Mouse (Mus musculus) liver, adult 2 months (tissue): ENCODE measurements around the gene Syngr1. TPM values are rescaled to one million over a fixed set of nuclear protein-coding genes. Genes with fewer than 3 reads are reported as not detected.

ENCODE experiments used
- DNase-seq: peaks from one replicate; pipeline ENCODE4 v3.0.0-alpha.2; 2011; ENCODE audit warnings: low read depth, low spot score; ENCODE audit errors: extremely low read depth
- H3K27ac ChIP-seq: fragments of 200-500 bp; replicated peaks from 2 replicates; pipeline ENCODE4 v1.5.1; 2012; ENCODE audit warnings: low read depth, mild to moderate bottlenecking, control low read depth, inconsistent platforms, low read length; ENCODE audit not compliant: insufficient read depth
- H3K27me3 ChIP-seq: fragments of 200-500 bp; 2 replicates; pipeline ENCODE4 v1.6.1; 2012; ENCODE audit warnings: mild to moderate bottlenecking, moderate library complexity, low read length, inconsistent platforms; ENCODE audit not compliant: control insufficient read depth, insufficient read depth
- H3K36me3 ChIP-seq: fragments of 200-500 bp; 2 replicates; pipeline ENCODE4 v1.6.1; 2012; ENCODE audit warnings: low read length, inconsistent platforms; ENCODE audit not compliant: control insufficient read depth, insufficient read depth
- H3K4me1 ChIP-seq: fragments of 200-500 bp; 2 replicates; pipeline ENCODE4 v1.6.1; 2011; ENCODE audit warnings: low read length; ENCODE audit not compliant: control insufficient read depth, insufficient read depth
- H3K4me3 ChIP-seq: fragments of 200-500 bp; 2 replicates; pipeline ENCODE4 v1.5.1; 2011; ENCODE audit warnings: low read depth, mild to moderate bottlenecking, control low read depth, low read length, moderate library complexity; ENCODE audit not compliant: insufficient read depth
- H3K79me2 ChIP-seq: fragments of 200-500 bp; 2 replicates; pipeline ENCODE4 v1.6.1; 2012; ENCODE audit warnings: inconsistent platforms, mild to moderate bottlenecking, low read length, moderate library complexity; ENCODE audit not compliant: control insufficient read depth, insufficient read depth
- H3K9ac ChIP-seq: fragments of 200-500 bp; 2 replicates; pipeline ENCODE4 v1.6.1; 2012; ENCODE audit warnings: low read depth, mild to moderate bottlenecking, control low read depth, inconsistent platforms, low read length
- CTCF ChIP-seq: fragments of 200-500 bp; IDR thresholded peaks from 2 replicates; pipeline ENCODE4 v1.5.1; 2011; ENCODE audit warnings: low read depth, low read length, control low read depth
- POLR2A ChIP-seq: fragments of 200-500 bp; IDR thresholded peaks from 2 replicates; pipeline ENCODE4 v1.6.1; 2011; ENCODE audit warnings: low read length, control low read depth; ENCODE audit not compliant: insufficient read depth; ENCODE audit errors: extremely low read depth
- WGBS: fragments of 180-500 bp; shearing (Covaris S2); methylation state at CpG from one replicate; pipeline ENCODE4 v1.1.7; 2018; 5-methylcytosine and 5-hydroxymethylcytosine counted together
- polyA plus RNA-seq: library from polyadenylated mRNA; depleted of rRNA; stranded (reverse); fragments of >200 nt; gene quantifications from 2 replicates; pipeline ENCODE4 v1.2.3, GENCODE M21; 2012
- total RNA-seq: library from RNA; depleted of rRNA; stranded (reverse); fragments of >200 nt; gene quantifications from 2 replicates; pipeline ENCODE4 v1.2.3, GENCODE M21; 2014

The Syngr1 gene
- total and polyA plus RNA-seq, 2 experiments, result 0.28 to 1.6 TPM

DNA sequence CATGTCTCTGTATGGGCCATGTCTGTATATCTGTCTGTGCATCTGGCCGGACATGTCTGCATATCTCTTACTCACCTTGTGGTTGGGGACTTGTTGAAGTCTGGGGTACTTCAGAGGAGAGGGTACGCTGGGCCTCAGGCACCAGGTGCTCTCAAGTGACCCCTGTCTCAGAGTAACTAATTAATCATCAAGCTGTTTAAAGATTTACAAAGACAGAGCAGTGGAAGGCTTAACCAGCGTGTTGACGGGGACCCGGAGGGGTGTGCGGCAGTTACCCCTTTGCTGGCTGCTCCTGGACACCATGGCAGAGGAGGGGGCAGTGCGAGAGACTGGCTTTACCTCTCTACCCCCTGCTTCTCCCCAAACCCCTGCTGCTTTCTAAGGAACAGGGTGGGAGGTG, 31.5 kb upstream of the Syngr1 start:
- Histone ChIP-seq H3K4me1 (no peaks in the 10 kb centered on the region), H3K79me2 (no peaks in the 10 kb centered on the region), H3K36me3 (no peaks in the 10 kb centered on the region), H3K27ac (no peak overlapping the region), H3K9ac (no peak overlapping the region), H3K27me3 (no peaks in the 10 kb centered on the region), H3K4me3 (no peak overlapping the region)
- TF ChIP-seq CTCF, result no peak
- TF ChIP-seq POLR2A, result no peak
- no peak for DNase-seq
- WGBS, result 49% methylated on average over 7 of the region's 7 CpGs

GRCm38 (mm10) chr15:80060356-80061070, 30.6 kb upstream of the Syngr1 start:
- TF ChIP-seq CTCF (no peak), POLR2A (no peak)
- no peaks in the 10 kb centered on the region for H3K27me3 ChIP-seq
- no peak overlapping the region for H3K9ac ChIP-seq
- H3K36me3 ChIP-seq, result no peaks in the 10 kb centered on the region
- H3K79me2 ChIP-seq, result no peaks in the 10 kb centered on the region
- no peak overlapping the region for H3K4me3 ChIP-seq
- 96% methylated on average over 8 of the region's 8 CpGs for WGBS
- DNase-seq, result no peak
- H3K27ac ChIP-seq, result no peak overlapping the region
- H3K4me1 ChIP-seq, result no peaks in the 10 kb centered on the region

DNA sequence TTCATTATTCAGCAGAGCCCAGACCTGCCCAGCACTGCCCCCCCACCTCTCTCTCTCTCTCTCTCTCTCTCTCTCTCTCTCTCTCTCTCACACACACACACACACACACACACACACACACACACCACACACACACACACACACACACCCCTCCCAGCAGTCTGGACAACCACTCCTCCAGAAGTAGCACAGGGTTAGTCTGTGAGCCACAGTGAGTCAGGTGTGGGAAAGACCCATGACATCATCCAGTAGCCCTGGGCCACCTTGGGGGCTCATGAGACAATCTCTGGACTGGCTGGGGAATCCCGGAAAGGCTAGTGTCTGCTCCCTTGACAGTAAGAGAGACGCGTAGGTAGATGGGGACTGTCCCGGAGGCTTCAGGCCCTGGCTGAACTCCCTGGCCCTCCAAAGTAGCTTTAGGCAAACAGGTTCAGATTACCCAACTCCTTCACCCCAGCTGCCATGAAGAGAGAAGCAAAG, 30.0 kb upstream of the Syngr1 start:
- no peak for DNase-seq
- 91% methylated on average over 4 of the region's 4 CpGs for WGBS
- Histone ChIP-seq H3K36me3 (no peaks in the 10 kb centered on the region), H3K4me3 (no peak overlapping the region), H3K27ac (no peak overlapping the region), H3K27me3 (no peaks in the 10 kb centered on the region), H3K9ac (no peak overlapping the region), H3K79me2 (no peaks in the 10 kb centered on the region), H3K4me1 (no peaks in the 10 kb centered on the region)
- TF ChIP-seq CTCF (no peak), POLR2A (no peak)

GRCm38 (mm10) chr15:80062339-80062738, 28.8 kb upstream of the Syngr1 start:
- Histone ChIP-seq H3K36me3 (no peaks in the 10 kb centered on the region), H3K79me2 (no peaks in the 10 kb centered on the region), H3K27ac (no peak overlapping the region), H3K27me3 (no peaks in the 10 kb centered on the region), H3K9ac (no peak overlapping the region), H3K4me1 (no peaks in the 10 kb centered on the region), H3K4me3 (no peak overlapping the region)
- no peak for DNase-seq
- TF ChIP-seq CTCF, result no peak
- no peak for TF ChIP-seq POLR2A
- WGBS, result 73% methylated on average over 9 of the region's 9 CpGs

GRCm38 (mm10) chr15:80062821-80063220, 28.3 kb upstream of the Syngr1 start:
- DNase-seq, result no peak
- H3K27ac ChIP-seq, result no peak overlapping the region
- H3K4me3 ChIP-seq, result no peak overlapping the region
- H3K9ac ChIP-seq, result no peak overlapping the region
- H3K4me1 ChIP-seq, result no peaks in the 10 kb centered on the region
- no peaks in the 10 kb centered on the region for H3K36me3 ChIP-seq
- 73% methylated on average over 5 of the region's 5 CpGs for WGBS
- no peak for TF ChIP-seq CTCF
- no peak for TF ChIP-seq POLR2A
- H3K79me2 ChIP-seq, result no peaks in the 10 kb centered on the region
- no peaks in the 10 kb centered on the region for H3K27me3 ChIP-seq

DNA sequence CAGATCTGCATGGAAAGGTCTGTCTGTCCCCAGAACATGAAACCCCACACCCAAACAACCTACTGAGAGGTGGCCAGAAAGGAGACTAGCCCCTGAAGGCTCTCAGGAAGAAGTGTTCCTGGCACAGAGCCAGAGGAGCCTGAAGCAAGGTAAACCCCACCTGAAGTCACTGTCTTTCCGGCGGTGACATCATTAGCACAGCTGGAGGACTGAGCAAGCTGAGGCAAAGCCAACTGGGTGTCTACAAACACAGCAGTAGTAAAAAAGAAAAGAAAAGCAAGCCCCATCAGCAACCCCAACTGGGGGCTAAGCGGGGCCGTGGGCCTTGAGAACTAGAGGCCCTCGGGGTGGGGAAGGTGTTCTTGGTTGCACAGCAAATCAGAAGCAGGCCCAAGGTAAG, 26.2 kb upstream of the Syngr1 start:
- H3K27ac ChIP-seq, result no peak overlapping the region
- H3K9ac ChIP-seq, result no peak overlapping the region
- H3K79me2 ChIP-seq, result no peaks in the 10 kb centered on the region
- 82% methylated on average over 5 of the region's 5 CpGs for WGBS
- TF ChIP-seq CTCF (no peak), POLR2A (no peak)
- H3K27me3 ChIP-seq, result no peaks in the 10 kb centered on the region
- no peak for DNase-seq
- H3K4me1 ChIP-seq, result no peaks in the 10 kb centered on the region
- H3K4me3 ChIP-seq, result no peak overlapping the region
- H3K36me3 ChIP-seq, result no peaks in the 10 kb centered on the region
